Mouse (Mus musculus): ENCODE measurements around the gene Prrx2. TPM values are rescaled to one million over a fixed set of nuclear protein-coding genes. Genes with fewer than 3 reads are reported as not detected.

Prrx2 gene
- total RNA-seq, 2 experiments from 2014 or later, result 2.9 to 5.0 TPM

GRCm38 (mm10) chr2:30864968-30865381 lies 30.2 kb downstream of the Prrx2 start:
- no peak for DNase-seq (ENCODE audit: low spot score in 2 of 2)

- no peak for DNase-seq (ENCODE audit: low spot score in 2 of 2)
Measured at GRCm38 (mm10) chr2:30865426-30865825, 30.7 kb downstream of the Prrx2 start.

GRCm38 (mm10) chr2:30870863-30871262 lies 36.1 kb downstream of the Prrx2 start:
- DNase-seq (ENCODE audit: low spot score in 2 of 2), result peak; percentile 26 to 69

- DNase-seq (ENCODE audit: low spot score in 2 of 2), result no peak
Measured at GRCm38 (mm10) chr2:30872669-30873068, 37.9 kb downstream of the Prrx2 start.

GRCm38 (mm10) chr2:30874445-30874844 lies 39.7 kb downstream of the Prrx2 start:
- DNase-seq (ENCODE audit: low spot score in 2 of 2), result no peak

GRCm38 (mm10) chr2:30875096-30875495 lies 40.3 kb downstream of the Prrx2 start:
- DNase-seq (ENCODE audit: low spot score in 2 of 2), result no peak

- DNase-seq (ENCODE audit: low spot score in 2 of 2), result no peak
Measured at GRCm38 (mm10) chr2:30875621-30876432, 41.1 kb downstream of the Prrx2 start.

GRCm38 (mm10) chr2:30879481-30879880 lies 44.7 kb downstream of the Prrx2 start:
- DNase-seq (ENCODE audit: low spot score in 2 of 2), result no peak

GRCm38 (mm10) chr2:30881215-30881614 lies 46.4 kb downstream of the Prrx2 start:
- DNase-seq (ENCODE audit: low spot score in 2 of 2), result no peak

GRCm38 (mm10) chr2:30884852-30885373 lies 50.1 kb downstream of the Prrx2 start:
- no peak for DNase-seq (ENCODE audit: low spot score in 2 of 2)

GRCm38 (mm10) chr2:30885453-30886163 lies 50.8 kb downstream of the Prrx2 start:
- peak; percentile 65 to 81 for DNase-seq (ENCODE audit: low spot score in 2 of 2)

GRCm38 (mm10) chr2:30891002-30891401 lies 56.2 kb downstream of the Prrx2 start:
- DNase-seq (ENCODE audit: low spot score in 2 of 2), result peak; percentile 39 to 64

GRCm38 (mm10) chr2:30893399-30893798 lies 58.6 kb downstream of the Prrx2 start:
- no peak for DNase-seq (ENCODE audit: low spot score in 2 of 2)

- no peak for DNase-seq (ENCODE audit: low spot score in 2 of 2)
Measured at GRCm38 (mm10) chr2:30893946-30894345, 59.2 kb downstream of the Prrx2 start.

GRCm38 (mm10) chr2:30897291-30897690 lies 62.5 kb downstream of the Prrx2 start:
- DNase-seq (ENCODE audit: low spot score in 2 of 2), result no peak

- no peak for DNase-seq (ENCODE audit: low spot score in 2 of 2)
Measured at GRCm38 (mm10) chr2:30899397-30900069, 64.8 kb downstream of the Prrx2 start.

- DNase-seq (ENCODE audit: low spot score in 2 of 2), result no peak
Measured at GRCm38 (mm10) chr2:30901646-30902160, 66.9 kb downstream of the Prrx2 start.

GRCm38 (mm10) chr2:30902256-30902655 lies 67.5 kb downstream of the Prrx2 start:
- no peak for DNase-seq (ENCODE audit: low spot score in 2 of 2)

- no peak for DNase-seq (ENCODE audit: low spot score in 2 of 2)
Measured at GRCm38 (mm10) chr2:30902726-30903722, 68.3 kb downstream of the Prrx2 start.

- DNase-seq (ENCODE audit: low spot score in 2 of 2), result no peak
Measured at GRCm38 (mm10) chr2:30904231-30904630, 69.5 kb downstream of the Prrx2 start.
